Mouse (Mus musculus): ENCODE measurements around the gene Cdadc1. TPM values are rescaled to one million over a fixed set of nuclear protein-coding genes. Genes with fewer than 3 reads are reported as not detected.
A peak's percentile ranks its signal among the peaks of the same experiment; 100 is the strongest.

Cdadc1 gene
- total RNA-seq (2021): 10 to 100 TPM; 30.8 TPM
- long read RNA-seq, experiment 1, transcript Cdadc1-202 (10 exons, 2,202 nt): major isoform, 27 of 45 reads
- long read RNA-seq, experiment 1, partial matches to known transcripts: 1 of 45 reads
- long read RNA-seq, experiment 1, other reads (novel, unspliced or antisense): 11 of 45 reads
- long read RNA-seq, experiment 2, transcript Cdadc1-202 (10 exons, 2,202 nt): major isoform, 19 of 36 reads
- long read RNA-seq, experiment 2, partial matches to known transcripts: 7 of 36 reads
- long read RNA-seq, experiment 2, other reads (novel, unspliced or antisense): 6 of 36 reads

DNA sequence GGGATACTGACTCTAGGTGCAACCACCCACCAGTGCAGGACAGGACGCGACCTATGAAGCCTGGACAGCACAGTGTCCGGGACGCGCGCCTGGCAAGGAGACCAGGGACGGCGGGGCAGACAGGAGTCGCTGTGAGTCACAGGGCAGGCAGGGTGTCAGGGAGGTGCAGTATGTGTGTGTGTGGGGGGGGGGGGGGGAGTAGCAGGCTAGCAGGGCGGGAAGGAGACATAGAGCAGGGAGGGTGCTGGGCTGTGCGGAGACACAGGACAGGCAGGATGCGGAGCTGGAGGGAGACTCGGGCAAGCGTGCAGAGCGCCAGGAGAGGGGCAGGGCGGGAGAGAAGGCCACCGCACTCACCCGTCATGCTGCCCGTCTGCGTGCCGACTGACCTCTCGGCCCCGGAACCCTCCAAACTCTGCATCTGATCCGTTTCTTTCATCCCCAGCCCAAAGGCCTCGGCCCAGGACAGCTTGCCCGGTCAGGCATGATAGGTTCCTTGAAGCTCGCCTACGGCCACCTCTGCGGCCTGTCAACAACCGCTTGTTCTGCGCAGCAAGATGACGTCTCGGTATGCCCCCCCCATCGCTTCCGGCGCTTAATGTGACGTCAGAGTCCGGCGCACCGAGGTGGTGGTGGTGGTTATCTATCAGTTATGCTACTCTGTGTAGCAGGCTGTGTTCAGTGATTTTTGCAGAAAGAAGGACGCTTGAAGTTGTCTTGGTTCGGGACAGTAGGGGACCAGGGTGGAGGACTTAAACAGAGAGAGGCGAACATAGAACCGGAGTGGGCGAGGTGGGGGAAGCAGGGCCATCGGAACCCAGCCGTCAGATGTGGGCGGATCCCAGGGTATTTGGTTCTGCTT lies at the start of gene Cdadc1:
Cdadc1 (minus strand) TSS at position 562 of the 862 bp plus-strand sequence.
- peak; percentile 97 for DNase-seq (ENCODE audit: low spot score)

DNA sequence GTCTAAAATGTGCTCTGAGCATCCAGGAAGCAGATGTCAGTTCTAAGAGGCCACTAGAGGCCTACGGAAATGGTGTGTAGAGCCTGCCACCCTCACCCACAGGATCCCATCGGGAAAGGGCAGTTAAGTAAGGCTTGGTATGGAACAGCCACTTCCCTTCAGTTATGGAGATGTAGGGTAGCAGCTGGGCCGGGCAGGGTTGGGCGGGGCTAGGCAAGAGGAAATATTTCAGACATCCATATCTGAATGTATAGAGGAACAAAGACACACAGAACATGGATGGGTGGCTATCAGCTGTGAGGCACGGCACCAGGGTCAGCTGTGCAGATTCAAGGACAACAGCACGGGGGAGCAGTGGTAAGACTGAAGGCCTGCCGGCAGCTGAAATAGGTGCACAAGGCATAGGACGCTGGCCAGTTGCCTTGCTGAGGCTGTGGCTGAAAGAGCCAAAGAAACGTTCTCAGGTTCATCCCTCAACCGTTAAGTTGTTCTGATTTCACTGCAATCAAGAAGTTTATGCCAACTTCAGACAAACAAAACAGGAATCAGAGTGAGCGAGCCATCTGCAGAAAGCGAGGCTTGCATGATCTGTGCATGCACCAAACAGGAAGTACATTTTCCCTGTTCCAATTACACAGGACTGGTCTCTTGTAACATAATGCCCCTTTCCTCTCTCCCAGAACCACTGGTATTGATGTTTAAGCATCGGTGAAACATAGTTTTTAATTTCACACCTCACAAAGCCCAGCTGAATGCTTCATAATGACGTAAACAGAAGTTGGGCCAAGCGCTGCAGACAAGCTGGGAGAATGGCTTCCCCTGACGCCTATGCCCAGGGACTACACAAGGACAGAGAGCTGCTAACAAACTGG lies 49.3 kb upstream of the Cdadc1 start:
- peak; percentile 29 for DNase-seq (ENCODE audit: low spot score)

GRCm38 (mm10) chr14:59644896-59645295 lies 47.1 kb upstream of the Cdadc1 start:
- DNase-seq (ENCODE audit: low spot score): no peak

DNA sequence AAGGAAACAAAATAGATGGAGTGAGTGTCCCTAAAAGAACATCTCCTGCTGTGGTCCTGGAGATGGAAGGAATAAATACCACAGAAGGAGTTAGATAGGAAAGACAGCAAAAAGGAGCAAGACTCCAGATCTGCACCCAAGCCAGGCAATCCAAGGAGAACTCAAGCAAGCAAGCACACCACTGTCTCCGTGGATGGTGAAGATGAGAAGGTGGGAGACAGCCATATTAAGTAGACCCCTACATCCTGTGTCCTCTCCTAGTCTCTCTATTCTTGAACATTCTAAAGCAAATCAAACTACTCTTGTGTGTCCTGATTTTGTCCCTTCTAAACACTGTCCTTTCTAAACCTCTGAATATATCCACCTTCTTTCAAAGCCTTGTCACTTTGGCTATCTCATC lies 46.4 kb upstream of the Cdadc1 start:
- DNase-seq (ENCODE audit: low spot score): no peak

DNA sequence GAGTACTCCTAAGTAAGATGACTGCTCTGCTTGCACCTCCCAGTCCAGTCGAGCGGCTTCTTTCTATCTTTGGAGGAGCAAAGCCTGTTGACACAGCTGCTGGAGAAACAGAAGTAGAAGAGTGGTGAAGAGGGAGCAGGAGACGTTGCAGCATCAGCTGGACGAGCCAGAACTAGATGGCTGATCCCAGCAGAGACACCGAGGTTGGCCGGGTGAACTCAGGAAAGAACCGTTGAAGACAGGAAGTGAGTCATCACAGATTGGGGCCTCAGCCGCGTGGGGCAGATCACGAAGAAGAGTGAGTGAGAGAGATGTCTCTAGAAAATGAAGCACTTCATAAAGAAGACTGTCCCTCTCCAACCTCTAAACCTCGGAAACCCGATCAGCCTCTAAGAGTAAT lies 45.8 kb upstream of the Cdadc1 start:
- DNase-seq (ENCODE audit: low spot score): no peak

DNA sequence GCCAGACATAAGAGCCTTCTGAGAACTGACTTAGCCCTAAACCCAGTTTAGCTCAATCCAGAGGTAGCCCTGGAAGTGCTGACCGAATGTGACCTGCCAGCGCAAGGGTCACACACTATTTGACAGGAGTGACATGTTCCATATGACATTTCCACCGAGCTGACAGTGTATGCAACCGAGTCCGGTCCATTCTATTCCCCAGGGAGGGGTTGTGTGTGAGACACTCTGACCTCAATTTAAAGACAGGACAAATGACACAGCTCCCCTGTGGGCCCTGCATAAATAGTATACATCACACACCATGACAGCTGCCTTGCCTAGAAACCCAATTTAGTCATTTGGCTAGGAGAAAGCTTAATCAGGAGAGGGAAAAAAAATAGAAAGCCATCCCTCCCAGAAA lies 44.1 kb upstream of the Cdadc1 start:
- peak; percentile 18 for DNase-seq (ENCODE audit: low spot score)

DNA sequence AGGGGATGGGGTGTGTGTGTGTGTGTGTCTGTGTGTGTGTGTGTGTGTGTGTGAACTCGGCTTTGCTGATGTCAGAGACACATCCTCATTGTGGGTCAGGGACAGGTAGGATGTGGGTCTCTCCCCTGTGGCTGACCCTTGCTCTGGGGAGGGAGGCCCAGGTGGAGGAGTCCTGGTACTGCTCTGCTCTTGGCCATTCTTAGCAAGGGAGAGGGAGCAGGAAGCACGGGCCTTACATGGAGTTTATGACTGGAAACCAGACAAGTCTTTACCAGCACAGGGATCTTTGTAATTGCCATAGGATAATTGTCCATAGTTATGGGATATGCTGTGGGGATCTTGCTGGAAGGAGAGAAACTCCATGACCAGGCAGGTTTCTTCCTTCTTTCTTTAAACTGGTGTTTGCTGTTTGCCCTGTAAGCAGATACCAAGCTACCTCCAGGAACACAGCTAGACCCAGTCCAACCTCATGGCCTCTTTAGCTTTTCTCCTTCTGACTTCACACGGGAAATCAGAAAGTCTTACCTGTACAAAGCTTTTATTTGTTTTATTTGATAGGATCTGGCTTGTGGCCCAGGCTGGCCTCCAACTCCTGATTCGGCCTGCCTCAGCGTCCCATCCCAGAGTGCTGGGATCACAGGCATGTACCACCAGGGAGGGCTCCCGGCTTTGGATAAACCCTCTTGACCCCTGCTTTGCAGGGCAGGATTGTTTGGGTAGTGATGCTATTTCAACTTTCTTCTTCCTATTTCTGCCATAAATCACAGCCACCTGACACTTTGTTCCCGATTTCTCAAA lies 41.3 kb upstream of the Cdadc1 start:
- DNase-seq (ENCODE audit: low spot score): no peak

DNA sequence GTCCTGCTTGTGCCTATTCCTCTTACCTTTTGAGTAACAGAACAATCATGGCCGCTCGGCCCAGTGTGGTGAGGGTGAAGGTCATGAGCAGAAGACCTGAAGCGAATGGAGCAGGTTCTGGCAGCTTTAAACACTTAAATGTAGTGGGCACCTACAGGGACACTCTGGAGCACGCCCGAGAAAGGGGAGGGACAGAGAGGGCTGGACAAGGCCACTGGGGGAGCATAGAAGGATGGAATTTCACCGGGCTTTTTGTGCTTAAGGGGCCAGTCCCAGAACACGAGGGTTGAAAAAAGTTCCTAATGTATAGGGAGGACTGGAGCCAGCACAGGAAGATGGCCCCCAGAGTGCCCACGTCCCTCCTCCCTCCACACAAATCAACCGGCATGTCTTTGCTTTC lies 36.2 kb upstream of the Cdadc1 start:
- no peak for DNase-seq (ENCODE audit: low spot score)

- no peak for DNase-seq (ENCODE audit: low spot score)
Measured at GRCm38 (mm10) chr14:59633295-59633898, 35.6 kb upstream of the Cdadc1 start.

- peak; percentile 51 for DNase-seq (ENCODE audit: low spot score)
Measured at GRCm38 (mm10) chr14:59632067-59632466, 34.3 kb upstream of the Cdadc1 start.

DNA sequence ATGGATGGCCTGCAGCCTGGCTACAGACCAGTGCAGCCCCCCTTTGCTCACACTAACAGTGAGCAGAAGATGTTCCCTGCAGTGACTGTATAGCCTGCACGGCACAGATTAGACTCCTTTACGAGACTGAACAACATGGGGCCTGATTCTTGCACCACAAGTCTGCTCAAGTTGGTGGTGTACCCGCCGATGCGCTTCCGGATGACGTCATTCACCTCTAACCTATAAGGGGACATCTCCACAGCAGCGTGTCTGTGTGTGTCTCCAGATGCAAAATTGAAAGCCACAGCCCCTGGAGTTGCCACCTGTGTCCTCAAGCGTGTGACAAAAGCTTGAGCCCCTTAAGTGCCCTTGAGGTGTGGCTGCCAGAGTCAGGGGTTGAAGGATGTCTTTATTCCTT lies 32.3 kb upstream of the Cdadc1 start:
- DNase-seq (ENCODE audit: low spot score): no peak

GRCm38 (mm10) chr14:59629308-59629707 lies 31.5 kb upstream of the Cdadc1 start:
- DNase-seq (ENCODE audit: low spot score): no peak

- peak; percentile 35 for DNase-seq (ENCODE audit: low spot score)
Measured at GRCm38 (mm10) chr14:59627823-59628222, 30.1 kb upstream of the Cdadc1 start.

- DNase-seq (ENCODE audit: low spot score): no peak
Measured at GRCm38 (mm10) chr14:59627142-59627680, 29.5 kb upstream of the Cdadc1 start.

DNA sequence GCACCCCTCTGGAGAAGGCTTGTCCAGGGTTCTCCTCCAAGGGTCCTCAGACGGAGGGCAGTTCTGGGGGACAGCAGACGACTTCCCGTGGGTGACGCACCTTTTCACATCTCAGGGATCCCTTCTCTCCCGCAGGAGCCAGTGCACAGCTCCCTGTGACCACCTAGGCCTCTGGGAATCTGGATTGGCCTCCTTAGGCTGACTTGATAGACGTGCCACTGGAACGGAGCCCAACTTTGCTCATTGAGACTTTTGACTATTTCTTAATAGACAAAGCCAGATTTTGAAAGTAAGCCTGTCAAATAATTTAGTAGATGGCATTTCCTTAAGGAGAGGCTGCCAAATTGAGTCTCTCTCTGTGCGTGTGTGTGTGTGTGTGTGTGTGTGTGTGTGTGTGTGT lies 29.0 kb upstream of the Cdadc1 start:
- peak; percentile 37 for DNase-seq (ENCODE audit: low spot score)

- DNase-seq (ENCODE audit: low spot score): peak; percentile 34
Measured at GRCm38 (mm10) chr14:59625806-59626364, 28.1 kb upstream of the Cdadc1 start.

DNA sequence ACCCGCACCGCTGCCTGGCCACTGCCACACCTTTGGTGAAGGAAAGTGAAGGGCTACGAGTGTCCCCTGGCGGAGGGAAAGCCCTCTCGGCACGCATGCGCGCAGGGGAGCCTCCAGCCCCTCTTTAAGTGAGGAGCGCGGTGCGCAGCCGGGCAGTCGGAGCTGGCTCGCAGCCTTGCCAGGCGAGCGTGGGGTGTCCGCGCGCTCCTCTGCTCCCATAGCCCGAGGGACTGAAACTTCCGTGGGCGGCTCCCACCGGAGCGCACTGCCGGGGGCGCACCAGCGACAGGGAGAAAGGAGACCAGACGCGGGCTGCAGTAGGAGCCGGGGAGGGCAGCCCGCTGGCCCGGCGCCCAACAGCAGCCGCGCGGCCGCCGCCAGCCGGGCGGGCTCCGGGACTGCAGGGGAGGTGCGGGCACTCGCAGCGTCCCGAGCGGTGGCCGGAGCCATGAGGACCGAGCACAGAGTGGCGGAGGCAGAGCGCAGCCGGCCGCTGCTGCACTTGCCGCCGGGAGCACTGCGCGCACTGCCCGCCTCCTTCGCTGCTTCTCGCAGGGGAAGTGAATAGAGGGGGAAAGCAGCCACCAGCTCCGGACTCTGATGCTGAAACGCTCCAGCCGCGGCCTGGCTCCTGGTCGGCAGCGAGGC lies 27.5 kb upstream of the Cdadc1 start, which contains the start of gene Shisa2:
Shisa2 (plus strand) TSS at position 151 of the 648 bp plus-strand sequence.
- peak; percentile 82 for DNase-seq (ENCODE audit: low spot score)

GRCm38 (mm10) chr14:59624326-59624885 lies 26.6 kb upstream of the Cdadc1 start:
- peak; percentile 62 for DNase-seq (ENCODE audit: low spot score)

- no peak for DNase-seq (ENCODE audit: low spot score)
Measured at GRCm38 (mm10) chr14:59616802-59617201, 19.0 kb upstream of the Cdadc1 start.

Data from gastrocnemius, adult 18-20 months (tissue).